ENCODE assay signal across 15 mouse cellular contexts in genomic region chr15:88842300-88842673, GRCm38 (mm10).
"Had no signal": no experiment of that assay in that cellular context is flagged by ENCODE, and none has a peak within 500 bp of the region (broad histone marks: within the 10 kb centered on the region; RNA-seq: fewer than 3 reads in every experiment).

No protein-coding gene starts in this region.

- H3K9me3 ChIP-seq: liver, embryonic 15.5 days; midbrain, embryonic 13.5 days; neural tube, embryonic 12.5 days; stomach, embryonic 15.5 days had no signal

- ATAC-seq: lung, postnatal 0 days; midbrain, embryonic 13.5 days had no signal

- H3K9ac ChIP-seq: liver, embryonic 15.5 days; midbrain, embryonic 13.5 days; neural tube, embryonic 12.5 days; stomach, embryonic 15.5 days had no signal

- DNase-seq: kidney, adult 11 months; kidney, adult 9 months; kidney, postnatal 36 days; lung, adult 2 months; lung, postnatal 36 days; right cerebral cortex, postnatal 14 days; thymus, adult 2 months; thymus, postnatal 25 days had no signal

- H3K36me3 ChIP-seq: liver, embryonic 15.5 days; midbrain, embryonic 13.5 days; neural tube, embryonic 12.5 days; stomach, embryonic 15.5 days had no signal

- H3K27me3 ChIP-seq: neural tube, embryonic 12.5 days; stomach, embryonic 15.5 days had no signal

- H3K4me3 ChIP-seq: liver, embryonic 15.5 days; midbrain, embryonic 13.5 days; neural tube, embryonic 12.5 days; stomach, embryonic 15.5 days had no signal

- H3K4me2 ChIP-seq: liver, embryonic 11.5 days; liver, embryonic 15.5 days; midbrain, embryonic 13.5 days; neural tube, embryonic 12.5 days; stomach, embryonic 15.5 days had no signal

- H3K27ac ChIP-seq: kidney, postnatal 0 days; liver, embryonic 15.5 days; midbrain, embryonic 13.5 days; neural tube, embryonic 12.5 days; stomach, embryonic 15.5 days had no signal
